Mouse (Mus musculus) adrenal gland, postnatal 36 days (tissue): ENCODE data around the gene Slc22a26. TPM values are rescaled to one million over a fixed set of nuclear protein-coding genes. Genes with fewer than 3 reads are reported as not detected.
"Not testable (repeated sequence)": the region's sequence is repeated elsewhere in the genome, so short reads cannot be mapped to it uniquely, and the experiment has no call there.

Experiments
- DNase-seq, 2 experiments: peaks; one replicate each; pipeline ENCODE4 v3.0.0; 2021; ENCODE audit warnings: mixed read lengths in 1 of 2
- long read RNA-seq, 2 experiments: library from polyadenylated mRNA; stranded (forward); transcript quantifications; one replicate each; pipeline ENCODE4 v2.0.0; 2021; ENCODE audit warnings: borderline sequencing depth in 2 of 2
- total RNA-seq, 2 experiments: library from RNA; stranded (reverse); gene quantifications; 2 replicates each; pipeline ENCODE4 v1.2.3; 2021

Slc22a26 gene
- not detected for total RNA-seq
- long read RNA-seq, experiment 1 = 0 reads
- long read RNA-seq, experiment 2 = 0 reads

DNA sequence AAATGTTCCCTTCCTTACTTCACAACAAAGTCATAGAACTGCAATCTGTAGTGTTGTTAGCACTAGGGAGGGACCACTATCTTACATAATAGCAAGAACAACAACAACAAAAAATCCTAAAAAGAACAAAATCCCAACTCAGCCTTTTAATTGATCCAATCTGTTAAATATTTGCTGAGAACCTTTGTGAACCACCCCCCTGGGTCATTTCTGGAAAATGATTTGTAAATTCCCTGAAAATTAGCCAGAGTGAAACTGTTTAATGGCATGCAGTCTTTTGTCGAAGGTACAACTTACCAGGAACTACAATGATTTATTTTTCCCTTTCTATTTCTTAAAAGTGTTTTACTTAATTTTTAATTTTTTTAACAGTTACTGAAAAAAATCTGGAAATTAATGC lies at the start of gene Slc22a26:
Gene Slc22a26, minus strand, starts transcription at position 97 of the 400 bp plus-strand sequence.
- DNase-seq = no peak

DNA sequence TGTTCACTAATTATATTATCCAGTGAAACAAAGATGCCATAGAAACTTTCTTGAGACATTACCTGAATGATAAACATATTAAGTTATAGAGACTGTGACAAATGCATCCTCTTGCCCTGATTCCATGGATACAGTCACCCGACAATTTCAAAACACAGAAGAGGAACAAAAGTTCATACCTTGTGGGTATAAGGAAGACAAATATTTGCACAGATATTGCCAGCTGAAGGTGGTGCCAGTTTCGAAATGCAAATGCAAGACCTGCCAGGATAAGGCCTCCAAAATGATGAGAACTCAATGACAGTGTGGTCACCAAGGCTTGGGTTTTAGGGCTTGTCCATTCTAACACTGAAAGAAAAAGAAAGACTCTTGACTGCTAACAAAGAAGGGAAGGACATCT lies 27.4 kb upstream of the Slc22a26 start:
- DNase-seq = no peak

DNA sequence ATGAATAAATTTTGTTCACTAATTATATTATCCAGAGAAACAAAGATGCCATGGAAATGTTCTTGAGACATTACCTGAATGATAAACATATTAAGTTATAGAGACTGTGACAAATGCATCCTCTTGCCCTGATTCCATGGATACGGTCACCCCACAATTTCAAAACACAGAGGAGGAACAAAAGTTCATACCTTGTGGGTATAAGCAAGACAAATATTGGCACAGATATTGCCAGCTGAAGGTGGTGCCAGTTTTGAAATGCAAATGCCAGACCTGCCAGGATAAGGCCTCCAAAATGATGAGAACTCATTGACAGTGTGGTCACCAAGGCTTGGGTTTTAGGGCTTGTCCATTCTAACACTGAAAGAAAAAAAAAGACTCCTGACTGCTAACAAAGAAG lies 11.9 kb downstream of the Slc22a26 start:
- DNase-seq = no peak

GRCm38 (mm10) chr19:7775306-7775705 lies 27.2 kb downstream of the Slc22a26 start:
- no peak for DNase-seq

- no peak for DNase-seq
Measured at GRCm38 (mm10) chr19:7766124-7766523, 36.3 kb downstream of the Slc22a26 start.

DNA sequence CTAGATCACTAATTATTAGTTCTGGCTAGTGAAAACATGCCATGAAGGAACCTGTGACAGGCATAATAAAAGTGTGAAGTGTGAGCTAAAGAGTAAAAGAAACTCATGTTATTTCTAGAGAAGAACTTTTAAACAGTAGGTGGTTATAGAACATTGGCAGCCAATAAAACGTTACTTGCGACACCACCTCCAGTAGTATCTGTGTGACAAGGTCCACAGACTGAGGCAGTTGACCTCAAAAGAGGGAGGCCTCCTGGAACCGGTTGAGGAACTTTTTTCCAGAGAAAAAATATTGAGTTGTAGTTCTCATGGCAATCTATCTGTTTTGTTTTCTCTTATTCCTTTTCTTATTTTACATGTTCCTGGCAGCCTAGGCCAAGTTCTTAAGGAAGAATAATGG lies 36.9 kb downstream of the Slc22a26 start:
- no peak for DNase-seq

DNA sequence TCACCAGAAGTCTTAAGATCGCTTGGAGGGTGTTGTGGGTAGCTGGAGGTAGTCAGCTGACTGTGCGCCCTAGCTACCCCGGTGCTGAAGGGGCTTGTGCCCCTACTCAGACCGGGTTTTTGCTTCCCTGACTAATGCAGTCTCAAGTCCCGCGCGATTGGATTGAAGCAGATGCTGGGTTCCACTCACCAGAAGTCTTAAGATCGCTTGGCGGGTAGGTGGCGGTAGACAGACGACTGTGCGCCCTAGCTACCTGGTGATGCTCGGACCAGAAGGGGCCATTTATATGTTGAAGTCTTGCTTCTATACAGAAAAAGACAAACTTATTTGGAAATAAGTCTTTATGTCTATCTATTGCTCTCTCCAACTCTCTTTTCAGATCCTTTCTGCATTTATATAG lies 49.1 kb downstream of the Slc22a26 start:
- not testable (repeated sequence) for DNase-seq

Other genes with a start within 250 kb of the Slc22a26 start
- 10 to 100 TPM; 54.2 to 78.7 TPM for gene Pla2g16, start 245.2 kb downstream of the Slc22a26 start, total RNA-seq
- 10 to 100 TPM; 21.0 to 38.8 TPM for gene Lgals12, start 195.5 kb downstream of the Slc22a26 start, total RNA-seq
- under 1 TPM; 0.26 to 0.70 TPM for gene Hrasls5, start 190.1 kb downstream of the Slc22a26 start, total RNA-seq
- not detected for gene Slc22a19, start 91.4 kb downstream of the Slc22a26 start, total RNA-seq
- gene Slc22a27, start 163.4 kb upstream of the Slc22a26 start, total RNA-seq = not detected